Mouse (Mus musculus) lung, postnatal 36 days (tissue): Measurements from ENCODE around the gene Dlgap1.

Experiments
- DNase-seq: peaks from one replicate; pipeline ENCODE4 v3.0.0; 2022; ENCODE audit warnings: mixed read lengths

Dlgap1 gene

DNA sequence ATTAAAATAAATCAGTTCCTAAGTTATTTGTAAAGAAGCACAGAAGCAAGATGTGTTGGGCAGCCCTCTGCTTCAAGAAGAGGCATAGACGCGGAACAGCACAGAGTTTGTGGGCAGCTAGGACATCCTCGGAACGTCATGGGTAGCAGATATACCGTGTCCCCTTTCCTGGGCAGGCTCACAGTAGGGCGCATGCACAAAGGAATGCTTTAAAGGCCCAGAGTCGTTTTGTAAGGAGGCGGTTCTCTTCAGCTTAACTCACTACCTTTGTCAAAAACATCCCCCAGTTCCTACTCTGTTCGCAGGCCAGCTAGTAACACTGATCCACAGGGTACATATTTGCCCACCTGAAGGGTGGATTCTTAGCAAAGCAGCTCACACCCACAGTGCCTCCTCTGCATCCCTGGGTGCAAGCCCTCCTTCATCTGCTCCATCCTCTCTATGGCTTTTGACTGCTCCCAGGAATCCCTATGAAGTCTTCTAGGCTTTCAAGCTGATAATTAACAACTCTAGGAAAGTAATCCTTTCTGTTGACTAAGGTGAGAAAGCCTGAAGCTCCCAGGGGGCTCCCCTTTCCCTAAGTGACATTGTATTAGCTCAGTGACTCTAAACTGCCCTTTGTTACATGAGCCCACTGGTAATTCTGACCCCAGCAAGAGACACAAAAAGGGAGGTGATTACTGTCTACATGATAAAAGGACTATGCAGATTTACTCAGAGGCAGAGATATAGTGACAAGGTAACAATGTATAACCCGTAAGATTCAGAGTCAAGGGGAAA, 803.4 kb downstream of the Dlgap1 start:
- no peak for DNase-seq

DNA sequence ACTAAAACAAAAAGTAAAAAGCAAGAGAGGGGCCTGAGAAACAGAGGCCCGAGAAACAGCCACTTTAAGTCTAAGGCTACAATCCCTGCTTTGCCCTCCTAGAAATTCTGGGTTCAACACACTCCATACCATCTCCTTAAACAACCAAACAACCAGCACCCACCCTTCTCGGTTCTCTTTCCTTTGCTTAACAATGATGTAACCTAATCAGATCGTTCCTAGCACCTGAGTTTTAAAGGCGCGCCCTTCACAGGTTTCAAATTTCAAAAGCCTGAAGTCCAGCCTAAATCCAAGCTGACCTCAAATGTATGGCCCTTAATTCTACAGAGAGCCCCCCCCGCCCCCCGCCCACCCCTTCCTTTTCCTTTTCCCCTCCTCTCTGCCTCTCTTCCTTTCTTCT, 810.9 kb downstream of the Dlgap1 start:
- no peak for DNase-seq

DNA sequence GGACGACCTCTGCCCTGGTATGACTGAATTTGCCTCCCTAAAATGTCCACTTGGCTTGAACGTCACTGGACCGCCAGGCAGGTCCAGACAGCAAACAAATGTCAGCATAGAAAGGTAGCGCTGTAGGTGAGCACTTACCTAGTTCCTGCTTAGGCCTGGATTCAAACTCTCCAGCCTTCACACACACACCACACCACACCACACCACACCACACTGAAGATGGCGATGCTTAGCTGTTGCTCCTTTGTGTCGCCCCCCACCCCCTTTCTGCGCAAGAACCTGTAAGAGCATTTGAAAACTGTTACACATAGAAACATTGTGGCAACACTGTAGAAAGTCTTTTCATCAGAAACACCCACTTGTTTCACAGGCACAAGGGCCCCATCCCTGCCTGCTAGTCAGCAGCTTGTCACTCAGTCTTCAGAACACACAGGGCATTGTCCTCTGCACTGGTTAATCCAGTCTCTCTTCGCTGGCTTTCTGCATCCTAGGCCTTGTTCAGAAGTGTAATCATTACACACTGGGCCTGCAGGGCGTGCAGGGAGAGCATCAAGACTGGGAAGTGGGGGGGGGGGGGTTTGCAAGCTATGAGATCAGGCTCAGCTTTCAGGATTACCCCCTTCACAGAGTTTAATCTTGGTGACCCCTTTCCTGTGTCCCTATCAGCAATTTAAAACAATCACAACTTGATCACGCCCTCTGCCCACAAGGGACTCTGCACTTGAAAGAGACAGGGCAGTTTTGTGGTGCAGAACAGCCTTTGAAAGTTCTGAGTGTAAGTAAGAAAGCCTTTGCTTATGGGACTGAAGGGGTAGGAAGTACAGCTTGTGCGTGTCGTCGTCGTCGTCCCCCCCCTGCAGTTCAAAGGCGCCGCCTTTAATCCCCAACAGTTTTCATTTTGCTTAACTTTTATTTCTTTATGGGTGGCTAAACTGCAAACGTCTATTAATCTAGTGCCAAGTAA, 812.1 kb downstream of the Dlgap1 start:
- no peak for DNase-seq

DNA sequence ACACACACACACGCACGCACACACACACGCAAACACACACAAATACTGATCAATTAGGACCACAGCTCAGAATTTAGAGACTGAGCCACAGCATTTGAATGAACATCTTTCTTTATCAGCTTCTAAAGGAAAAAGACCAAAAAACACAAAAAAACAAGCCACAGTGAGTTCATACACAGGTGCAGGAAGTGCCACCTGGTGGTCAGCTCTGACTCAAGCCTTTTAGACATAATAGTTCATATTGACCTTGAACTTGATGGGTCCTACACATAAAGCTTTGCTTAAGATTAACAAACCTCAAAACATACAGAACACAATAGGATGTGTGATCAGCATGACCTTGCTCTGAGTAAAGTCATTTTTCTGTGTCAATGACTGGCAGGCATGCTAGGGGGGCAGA, 814.4 kb downstream of the Dlgap1 start:
- DNase-seq = peak; percentile 58

DNA sequence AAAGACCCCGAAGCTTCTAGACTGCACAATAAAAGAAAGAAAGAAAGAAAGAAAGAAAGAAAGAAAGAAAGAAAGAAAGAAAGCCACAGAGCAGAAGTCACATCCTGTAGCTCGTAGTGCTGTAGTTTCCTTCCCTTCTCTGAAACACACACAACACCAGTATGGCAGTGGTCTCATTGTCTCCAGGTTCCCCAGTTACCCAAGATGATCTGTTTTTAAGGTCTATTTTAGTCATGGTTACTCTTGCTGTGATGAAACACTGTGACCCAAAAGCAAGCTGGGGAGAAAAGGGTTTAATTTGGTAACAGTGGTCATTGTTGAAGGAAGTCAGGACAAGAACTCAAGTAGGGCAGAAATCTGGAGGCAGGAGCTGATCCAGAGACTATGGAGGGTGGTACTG, 818.5 kb downstream of the Dlgap1 start:
- DNase-seq = no peak

DNA sequence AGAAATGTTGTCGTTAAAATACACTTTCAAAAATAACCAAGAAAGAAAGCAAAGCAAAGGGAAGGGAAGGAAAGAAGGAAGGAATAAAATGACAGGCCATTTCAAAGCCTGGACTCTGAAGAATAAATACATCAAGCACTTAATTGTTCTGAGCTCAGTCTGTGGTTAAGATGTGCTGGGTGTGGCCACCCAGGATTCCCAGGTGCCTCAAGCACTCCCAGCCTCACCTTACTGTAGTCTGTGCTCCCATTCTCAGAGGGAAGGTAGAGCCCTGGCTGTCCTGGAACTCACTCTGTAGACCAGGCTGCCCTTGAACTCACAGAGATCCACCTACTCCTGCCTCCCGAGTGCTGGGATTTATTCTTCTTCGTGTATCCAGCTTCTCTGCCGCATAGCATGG, 821.9 kb downstream of the Dlgap1 start:
- DNase-seq = no peak

DNA sequence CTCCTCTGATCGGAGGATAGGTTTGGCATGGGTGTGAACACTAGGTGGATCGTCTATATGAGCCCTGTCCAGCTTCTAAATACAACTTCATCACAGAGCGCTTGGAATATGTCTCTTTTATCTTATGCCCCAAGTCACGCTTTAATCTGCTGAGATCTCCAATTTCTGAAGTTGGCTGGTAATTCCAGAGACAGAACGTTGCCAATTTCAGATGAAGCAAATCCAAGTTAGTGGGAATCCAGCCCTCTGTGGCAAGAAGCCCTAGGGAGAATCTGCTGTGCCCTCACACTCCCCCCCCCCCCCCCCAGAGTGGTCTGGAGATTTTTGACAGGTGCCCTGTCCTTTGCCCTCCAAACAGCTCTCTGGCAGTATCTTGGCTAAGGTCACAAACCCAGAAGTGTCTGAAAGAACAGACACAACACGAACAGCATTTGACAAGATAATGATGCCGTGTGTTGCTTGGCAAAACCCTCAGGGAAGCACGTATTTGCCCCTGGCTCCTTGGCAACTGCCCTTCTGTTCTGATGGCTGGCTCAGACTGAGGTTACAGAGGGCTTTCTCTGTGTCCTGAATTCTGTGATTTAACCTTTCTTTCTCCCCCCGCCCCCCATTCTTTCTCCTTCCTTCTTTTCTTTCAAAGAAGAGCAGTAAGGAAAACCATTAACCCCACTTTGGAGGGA, 822.9 kb downstream of the Dlgap1 start:
- DNase-seq = no peak

DNA sequence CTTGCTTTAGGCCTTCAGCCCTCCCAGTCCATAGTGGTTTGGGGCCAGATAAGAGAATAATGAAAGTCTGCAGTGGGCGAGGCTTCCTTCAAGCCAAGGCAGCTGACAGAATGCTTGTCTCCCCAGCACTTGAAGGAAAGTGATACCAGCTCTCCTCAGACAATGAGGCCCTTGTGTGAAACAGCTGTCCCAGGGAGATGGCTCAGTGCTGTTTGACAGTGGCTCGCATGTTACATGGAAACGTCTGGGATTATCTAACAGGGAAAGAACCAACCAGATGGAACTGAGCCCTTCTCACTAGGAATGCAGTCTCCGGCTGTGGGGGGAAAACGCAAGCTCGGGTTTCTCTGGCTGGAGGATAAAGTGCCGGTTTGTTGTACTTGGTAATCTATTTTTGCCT, 825.4 kb downstream of the Dlgap1 start:
- DNase-seq = peak; percentile 8

DNA sequence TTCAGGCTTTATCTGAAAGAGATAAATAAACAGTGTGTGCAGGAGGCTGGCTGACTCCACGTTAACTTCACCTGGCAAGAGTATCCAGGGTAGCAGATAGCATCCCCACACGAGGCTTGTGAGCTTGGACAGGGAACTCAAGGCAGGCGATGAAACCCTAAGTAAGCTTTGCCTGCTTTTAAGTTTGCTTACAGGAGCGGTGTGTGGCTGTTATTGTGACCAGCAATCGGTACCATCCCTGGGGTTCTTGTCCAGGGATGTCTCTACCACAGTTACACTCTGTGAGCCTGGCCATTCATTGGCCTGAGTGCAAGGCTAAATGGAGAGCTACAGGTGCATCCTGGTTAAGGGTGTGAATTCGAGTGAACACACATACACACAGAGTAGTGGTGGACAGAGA, 825.8 kb downstream of the Dlgap1 start:
- no peak for DNase-seq

DNA sequence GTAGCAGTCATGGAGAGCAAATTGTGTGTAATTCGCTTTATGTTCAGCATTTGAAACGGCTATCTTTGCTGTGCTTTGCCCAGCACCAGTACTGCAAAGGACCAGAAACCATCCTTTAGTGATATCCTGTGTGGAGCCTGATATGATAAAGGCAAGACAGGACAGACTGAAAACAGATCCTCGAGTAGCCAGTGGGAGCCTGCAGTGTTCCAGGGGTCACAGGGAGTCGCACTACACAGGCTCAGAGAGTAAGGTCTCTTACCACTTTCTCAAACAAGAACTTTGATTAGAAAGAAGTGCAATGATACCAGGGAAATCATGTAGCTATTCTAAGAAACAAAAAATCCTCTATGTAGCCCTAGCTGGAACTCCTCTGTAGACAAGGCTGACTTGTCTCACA, 826.3 kb downstream of the Dlgap1 start:
- DNase-seq = no peak

DNA sequence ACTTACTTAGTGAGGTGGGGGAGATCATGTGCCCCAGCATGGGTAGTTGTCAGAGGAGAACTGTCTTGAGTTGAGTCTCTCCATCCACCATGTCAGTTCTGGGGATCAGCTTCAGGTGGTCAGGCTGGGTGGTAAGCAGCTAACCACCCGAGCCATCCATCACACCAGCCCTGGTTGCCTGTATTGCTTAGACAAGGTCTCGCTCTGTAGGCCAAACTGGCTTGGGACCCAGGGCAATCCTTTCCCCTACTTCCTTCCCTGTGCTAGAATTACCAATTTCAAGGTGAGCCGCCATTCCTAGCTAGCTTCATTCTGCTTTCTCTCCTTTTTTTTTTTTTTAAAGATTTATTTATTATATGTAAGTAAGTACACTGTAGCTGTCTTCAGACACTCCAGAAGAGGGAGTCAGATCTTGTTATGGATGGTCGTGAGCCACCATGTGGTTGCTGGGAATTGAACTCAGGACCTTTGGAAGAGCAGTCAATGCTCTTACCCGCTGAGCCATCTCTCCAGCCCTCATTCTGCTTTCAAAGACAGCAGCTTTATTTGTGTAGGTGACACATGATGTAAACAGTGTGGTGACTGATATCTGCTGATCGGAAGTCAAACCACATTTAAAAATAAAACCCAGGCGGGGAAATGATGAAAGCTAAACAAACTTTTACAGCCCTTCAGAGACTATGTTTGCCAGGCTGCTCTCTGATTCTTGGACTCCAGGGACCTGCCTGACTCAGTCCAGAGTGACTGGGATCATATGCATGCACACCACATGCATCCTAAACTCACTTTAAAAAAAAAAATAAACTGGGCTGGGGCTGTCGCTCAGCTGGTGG, 828.3 kb downstream of the Dlgap1 start:
- peak; percentile 60 for DNase-seq

DNA sequence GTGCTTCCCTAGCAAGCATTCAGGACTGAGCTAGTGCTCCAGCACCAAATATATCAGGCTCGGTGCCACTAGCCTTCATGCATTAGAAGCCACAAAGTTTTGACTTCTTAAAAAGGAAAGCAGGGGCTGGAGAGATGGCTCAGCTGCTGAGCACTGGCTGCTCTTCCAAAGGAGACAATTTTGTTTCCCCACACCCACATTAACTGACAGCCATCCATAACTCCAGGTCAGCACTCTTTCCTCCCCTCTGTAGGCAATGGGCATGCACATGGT, 828.8 kb downstream of the Dlgap1 start:
- DNase-seq = no peak

DNA sequence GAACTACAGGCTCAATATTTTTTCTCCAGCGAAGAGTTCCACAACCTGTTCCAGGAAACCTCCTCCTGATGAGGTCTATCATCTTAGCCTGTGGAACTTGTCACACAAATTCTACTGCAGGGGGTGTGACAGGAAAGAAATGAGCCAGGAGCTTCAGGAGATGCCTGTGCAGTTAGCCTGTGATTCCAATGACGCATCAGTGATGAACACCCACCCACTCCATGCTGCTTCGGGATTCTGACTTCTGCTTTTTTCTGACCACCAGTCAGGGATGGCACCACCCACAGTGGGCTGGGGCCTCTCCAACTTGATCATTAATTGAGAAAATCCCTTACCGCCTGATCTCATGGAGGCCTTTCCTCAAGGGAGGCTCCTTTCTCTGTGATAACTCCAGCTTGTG, 830.4 kb downstream of the Dlgap1 start:
- DNase-seq = peak; percentile 11

DNA sequence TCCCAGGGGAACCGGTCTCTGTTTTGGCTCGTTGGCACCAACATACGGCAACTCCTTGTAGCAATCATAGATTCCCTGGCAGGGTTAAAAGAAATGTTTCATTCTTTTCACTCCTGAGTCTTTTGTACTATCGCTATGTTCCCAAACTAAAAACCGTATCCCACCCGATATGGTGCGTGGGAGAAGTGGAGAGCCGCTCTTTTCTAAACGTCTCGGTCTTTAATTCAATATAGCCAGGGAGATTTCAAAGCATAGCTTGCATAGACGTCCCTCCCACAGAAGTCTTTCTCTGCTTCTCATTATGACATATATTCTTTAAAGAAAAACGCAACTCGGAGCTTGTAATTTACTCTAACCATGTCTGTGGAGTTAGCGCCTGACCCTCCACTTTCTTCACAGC, 833.1 kb downstream of the Dlgap1 start:
- DNase-seq = no peak

DNA sequence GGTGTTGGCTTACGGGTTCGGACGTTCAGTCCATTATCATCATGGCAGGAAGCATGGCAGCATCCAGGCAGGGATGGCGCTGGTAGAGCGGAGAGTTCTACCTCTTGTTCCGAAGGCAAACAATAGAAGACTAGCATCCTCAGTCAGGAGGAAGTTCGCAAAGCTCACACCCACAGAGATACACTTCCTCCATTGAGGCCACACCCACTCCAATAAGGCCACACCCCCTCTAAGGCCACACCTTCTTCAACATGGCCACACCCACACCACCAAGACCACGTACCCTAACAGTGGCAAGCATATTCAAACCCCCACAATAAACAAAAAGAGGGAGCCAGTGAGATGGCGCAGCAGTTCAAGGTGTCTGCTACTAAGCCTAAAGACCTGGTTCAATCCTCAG, 837.0 kb downstream of the Dlgap1 start:
- no peak for DNase-seq

DNA sequence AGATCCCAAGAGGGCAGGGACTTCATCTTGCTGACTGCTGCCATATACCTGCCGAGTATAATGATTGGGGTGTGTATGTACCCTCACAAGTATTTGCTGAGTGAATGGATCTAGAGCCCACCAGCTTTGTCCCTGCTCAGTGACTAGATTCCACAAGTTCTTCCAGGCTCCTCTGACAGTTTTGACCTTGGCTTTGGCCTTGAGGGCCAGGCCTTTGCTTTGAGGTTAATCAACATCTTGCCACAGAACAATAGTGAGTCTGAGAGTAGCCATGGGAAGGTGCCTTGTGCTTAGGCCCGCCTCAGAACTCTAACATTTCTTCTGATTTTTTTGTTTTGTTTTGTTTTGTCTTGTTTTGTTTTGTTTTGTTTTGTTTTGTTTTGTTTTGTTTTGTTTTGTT, 837.7 kb downstream of the Dlgap1 start:
- DNase-seq = no peak

DNA sequence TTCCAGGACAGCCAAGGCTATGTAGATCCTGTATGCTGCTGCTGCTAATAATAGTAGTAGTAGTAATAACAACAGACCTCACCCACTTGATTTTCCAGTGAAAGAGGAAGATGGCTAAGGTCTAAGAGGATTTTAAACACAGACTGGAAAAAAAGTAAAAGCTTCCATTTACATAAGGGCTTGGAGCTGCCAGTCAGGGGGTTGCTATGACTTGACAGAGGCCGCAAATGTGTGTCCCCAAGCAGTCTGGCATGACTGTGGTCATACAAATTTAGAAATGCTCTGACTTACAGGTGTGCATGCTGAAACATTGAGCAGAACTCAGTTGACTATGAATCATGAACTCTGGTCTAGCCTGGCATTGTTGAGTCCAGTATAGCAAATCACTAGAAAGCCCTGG, 839.0 kb downstream of the Dlgap1 start:
- no peak for DNase-seq

DNA sequence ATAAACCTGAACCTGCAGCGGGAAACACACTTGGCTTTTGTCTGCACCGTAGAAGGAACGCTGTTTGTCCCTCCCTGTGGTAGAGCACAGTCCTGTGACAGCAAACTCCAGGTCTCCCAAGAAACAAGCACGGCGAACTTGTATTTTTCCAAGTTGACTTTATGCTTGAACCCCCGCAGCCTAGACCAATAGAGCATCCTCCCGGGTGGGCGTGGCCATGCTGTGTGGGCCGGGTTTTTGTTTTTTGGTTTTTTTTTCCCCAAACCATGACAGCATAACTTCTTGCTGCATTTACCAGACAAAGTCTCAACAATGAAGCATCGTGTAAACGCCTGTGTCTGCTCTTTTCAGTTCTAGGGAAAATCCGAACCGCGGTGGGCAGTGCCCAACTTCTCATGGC, 840.0 kb downstream of the Dlgap1 start:
- DNase-seq = no peak

DNA sequence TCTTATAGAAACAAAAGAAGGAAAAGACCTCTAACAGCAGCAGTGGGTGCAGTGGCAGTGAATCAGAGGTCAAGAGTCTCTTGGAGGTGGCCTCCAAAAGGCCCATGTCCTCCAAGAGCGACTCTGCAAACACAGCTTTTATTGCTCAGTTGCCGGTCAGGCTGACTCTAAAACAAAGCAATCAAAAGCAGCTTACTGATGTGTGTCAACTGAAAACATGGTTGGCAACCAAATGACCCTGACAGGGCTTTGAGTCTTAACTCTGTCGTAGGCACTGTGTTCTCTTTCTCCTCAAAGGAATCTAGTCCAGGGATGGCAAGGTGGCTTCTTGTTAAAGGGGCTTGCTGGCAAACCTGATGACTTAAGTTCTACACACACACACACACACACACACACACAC, 840.9 kb downstream of the Dlgap1 start:
- DNase-seq = no peak

DNA sequence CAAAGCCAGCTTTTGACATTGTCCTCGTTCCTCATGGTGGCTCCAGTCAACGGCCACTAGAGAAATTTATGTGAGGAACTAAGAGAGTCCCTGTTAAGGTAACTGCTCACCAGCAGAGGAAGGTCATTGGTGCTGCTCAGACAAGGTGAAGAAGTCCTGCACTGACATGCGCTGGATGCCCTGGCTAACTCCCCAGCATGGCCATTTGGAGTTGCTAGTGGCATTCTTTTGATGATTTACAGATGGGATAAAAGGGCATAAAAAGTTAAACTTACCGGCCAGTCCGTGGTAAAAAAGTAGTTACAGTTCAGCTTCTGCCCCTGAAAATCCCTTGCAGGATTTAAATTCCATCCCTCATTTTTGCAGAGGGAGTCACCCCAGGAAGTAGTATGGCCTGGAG, 841.9 kb downstream of the Dlgap1 start:
- DNase-seq = no peak

DNA sequence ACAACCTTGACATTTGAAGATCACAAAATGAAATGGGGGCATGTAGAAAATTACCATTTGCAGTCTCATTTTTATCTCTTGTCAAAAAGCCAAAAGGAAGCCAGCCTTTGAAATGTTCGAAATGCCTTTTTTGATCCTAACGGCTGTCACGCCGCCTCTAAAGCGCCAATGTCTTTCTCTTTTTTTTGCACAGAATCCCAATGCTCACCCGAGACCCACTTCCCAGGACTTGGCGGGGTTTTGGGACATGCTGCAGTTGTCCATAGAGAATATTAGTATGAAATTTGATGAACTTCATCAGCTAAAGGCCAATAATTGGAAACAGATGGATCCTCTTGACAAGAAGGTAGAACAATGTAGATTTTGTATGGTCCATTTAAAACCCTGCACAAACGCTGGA, 846.1 kb downstream of the Dlgap1 start:
- DNase-seq = no peak

DNA sequence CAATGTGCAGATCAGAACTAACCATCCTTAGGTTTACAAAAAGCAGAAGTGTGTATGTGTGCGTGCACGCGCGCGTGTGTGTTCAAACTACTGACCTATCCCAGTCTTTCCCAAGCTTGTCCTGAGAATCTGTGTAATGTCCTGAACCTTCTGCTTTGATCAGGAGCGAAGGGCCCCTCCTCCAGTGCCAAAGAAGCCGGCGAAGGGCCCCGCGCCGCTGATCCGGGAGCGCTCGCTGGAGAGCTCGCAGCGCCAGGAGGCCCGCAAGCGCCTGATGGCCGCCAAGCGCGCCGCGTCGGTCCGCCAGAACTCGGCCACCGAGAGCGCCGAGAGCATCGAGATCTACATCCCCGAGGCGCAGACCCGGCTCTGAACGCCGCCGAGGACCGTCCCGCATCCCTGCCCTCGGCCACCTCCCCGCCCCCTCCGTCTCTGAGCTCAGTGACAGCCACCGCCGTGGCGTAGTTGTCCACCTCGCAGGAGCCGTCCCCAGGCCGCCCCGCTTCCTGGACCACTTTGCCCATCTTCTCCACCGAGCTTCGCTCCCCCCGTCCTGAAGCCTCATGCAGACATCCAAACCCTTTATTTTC, 849.1 kb downstream of the Dlgap1 start:
- no peak for DNase-seq

DNA sequence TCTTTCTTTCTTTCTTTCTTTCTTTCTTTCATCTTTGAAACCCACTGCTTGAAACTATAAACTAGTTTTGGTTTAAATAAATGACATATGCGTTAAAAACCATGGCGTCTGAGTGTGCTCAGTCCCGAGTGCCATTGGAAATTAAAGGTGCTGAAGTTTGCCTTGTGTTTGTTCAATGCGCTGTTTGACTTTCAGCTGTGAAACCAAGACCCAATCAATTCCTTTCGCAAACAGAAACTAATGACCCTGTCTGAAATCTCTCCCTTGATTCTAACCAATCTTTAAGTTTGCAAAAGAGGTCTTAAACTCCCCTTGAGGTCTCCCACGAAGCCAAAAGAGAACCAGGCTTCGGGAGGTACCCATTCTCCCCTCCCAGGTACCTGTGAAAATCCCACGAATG, 854.2 kb downstream of the Dlgap1 start:
- DNase-seq = no peak
